Mouse (Mus musculus) brain, embryonic 14.5 days (tissue): ENCODE measurements around the gene Pkd1l3.

Source experiments
- CTCF ChIP-seq: fragments of 200-500 bp; IDR thresholded peaks from 2 replicates; pipeline ENCODE4 v1.5.1; 2012; ENCODE audit warnings: inconsistent platforms, mild to moderate bottlenecking, moderate library complexity, borderline replicate concordance; ENCODE audit not compliant: insufficient read depth, insufficient read length; ENCODE audit errors: extremely low read depth
- POLR2A ChIP-seq: fragments of 200-500 bp; IDR thresholded peaks from 2 replicates; pipeline ENCODE4 v1.6.1; 2012; ENCODE audit warnings: mild to moderate bottlenecking, inconsistent platforms, borderline replicate concordance; ENCODE audit not compliant: poor library complexity, insufficient read depth, insufficient read length, severe bottlenecking; ENCODE audit errors: extremely low read depth

DNA sequence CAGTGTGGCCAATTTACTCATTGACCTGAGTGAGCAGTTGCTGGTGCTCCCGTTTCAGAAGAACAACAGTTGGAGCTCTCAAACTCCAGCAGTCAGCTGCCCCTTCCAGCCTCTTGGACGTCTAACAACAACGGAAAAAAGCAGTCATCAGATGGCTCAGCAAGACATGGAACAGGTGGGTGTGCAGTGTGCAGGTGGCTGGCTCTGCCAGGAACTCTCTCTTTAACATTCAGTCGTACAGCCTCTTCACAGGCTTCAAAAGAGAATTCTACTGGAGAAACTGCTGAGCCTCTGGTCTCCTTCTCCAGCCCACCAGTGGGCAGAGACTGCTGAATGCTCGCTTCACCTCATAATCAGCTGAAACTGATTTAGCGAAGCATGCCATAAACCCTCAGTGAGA is 14.3 kb downstream of the Pkd1l3 start:
- no peak for TF ChIP-seq CTCF
- no peak for TF ChIP-seq POLR2A
